Mouse (Mus musculus): ENCODE results near the gene Pgm1. TPM values are rescaled to one million over a fixed set of nuclear protein-coding genes. Genes with fewer than 3 reads are reported as not detected.

The Pgm1 gene
- polyA plus RNA-seq, 1 experiment from 2014 or later, result 63.5 TPM

DNA sequence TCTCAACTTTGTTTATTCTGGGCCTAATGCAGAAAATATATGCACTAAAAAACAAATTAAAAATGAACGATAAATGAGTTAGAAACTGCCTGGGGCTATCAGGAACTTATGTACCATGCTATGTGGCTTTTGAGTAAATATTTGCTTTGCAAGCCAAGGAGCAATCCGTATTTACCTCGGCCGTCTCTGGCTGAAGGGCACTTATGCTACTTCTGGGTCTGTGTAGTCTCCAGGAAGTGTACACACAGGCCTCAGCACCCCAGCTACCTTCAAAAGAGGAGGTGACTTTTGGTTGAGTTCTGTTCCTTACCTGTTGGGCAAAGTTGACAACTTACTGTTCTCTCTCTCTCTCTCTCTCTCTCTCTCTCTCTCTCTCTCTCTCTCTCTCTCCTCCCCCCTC is 104.7 kb downstream of the Pgm1 start:
- Histone ChIP-seq H3K36me3 (ENCODE audit: insufficient read depth, low read length) (no peaks in the 10 kb centered on the region), H3K27ac (no peak overlapping the region), H3K9ac (ENCODE audit: low read depth, low read length) (no peak overlapping the region), H3K4me3 (replicated peaks; ENCODE audit: low read depth, low read length) (no peak overlapping the region), H3K4me1 (replicated peaks; ENCODE audit: insufficient read depth, low read length) (no peaks in the 10 kb centered on the region), H3K27me3 (ENCODE audit: insufficient read depth, low read length) (no peaks in the 10 kb centered on the region), H3K9me3 (replicated peaks; ENCODE audit: low read length) (no peaks in the 10 kb centered on the region), H3K4me2 (ENCODE audit: low read length) (no peak overlapping the region)
- ATAC-seq (replicated peaks; ENCODE audit: low FRiP score, low read depth) (no peak), DNase-seq (ENCODE audit: low spot score) (no peak)
- no peak for TF ChIP-seq CTCF (IDR thresholded peaks at IDR 0.05; ENCODE audit: low read depth)
- 57% methylated on average over 4 of the region's 4 CpGs for WGBS

DNA sequence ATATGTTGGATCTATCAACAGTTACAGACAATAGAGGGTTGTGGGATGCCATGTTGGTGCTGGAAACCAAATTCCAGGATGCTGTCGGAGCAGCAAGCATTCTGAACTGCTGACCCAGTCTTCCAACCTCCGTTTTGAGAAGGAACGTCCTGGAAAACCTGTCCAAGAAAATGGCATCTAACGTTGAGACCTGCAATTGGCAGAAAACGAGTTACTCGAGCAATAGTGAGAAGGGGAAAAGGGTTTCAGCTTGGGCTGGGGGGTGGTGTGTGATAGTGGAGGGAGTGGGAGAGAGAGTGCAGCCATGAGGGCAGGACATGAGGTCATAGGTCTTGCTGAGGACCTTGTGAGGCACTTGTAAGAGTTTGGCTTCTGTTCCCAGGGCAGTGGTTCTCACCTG is 105.8 kb downstream of the Pgm1 start:
- H3K27ac ChIP-seq, result no peak overlapping the region
- ATAC-seq (replicated peaks; ENCODE audit: low FRiP score, low read depth) (no peak), DNase-seq (ENCODE audit: low spot score) (no peak)
- H3K4me3 ChIP-seq (replicated peaks; ENCODE audit: low read depth, low read length), result no peak overlapping the region
- no peaks in the 10 kb centered on the region for H3K9me3 ChIP-seq (replicated peaks; ENCODE audit: low read length)
- no peak overlapping the region for H3K9ac ChIP-seq (ENCODE audit: low read depth, low read length)
- H3K36me3 ChIP-seq (ENCODE audit: insufficient read depth, low read length), result no peaks in the 10 kb centered on the region
- no peak overlapping the region for H3K4me2 ChIP-seq (ENCODE audit: low read length)
- no peak for TF ChIP-seq CTCF (IDR thresholded peaks at IDR 0.05; ENCODE audit: low read depth)
- no peaks in the 10 kb centered on the region for H3K27me3 ChIP-seq (ENCODE audit: insufficient read depth, low read length)
- H3K4me1 ChIP-seq (replicated peaks; ENCODE audit: insufficient read depth, low read length), result no peaks in the 10 kb centered on the region
- WGBS, result 71% methylated on average over 6 of the region's 6 CpGs

DNA sequence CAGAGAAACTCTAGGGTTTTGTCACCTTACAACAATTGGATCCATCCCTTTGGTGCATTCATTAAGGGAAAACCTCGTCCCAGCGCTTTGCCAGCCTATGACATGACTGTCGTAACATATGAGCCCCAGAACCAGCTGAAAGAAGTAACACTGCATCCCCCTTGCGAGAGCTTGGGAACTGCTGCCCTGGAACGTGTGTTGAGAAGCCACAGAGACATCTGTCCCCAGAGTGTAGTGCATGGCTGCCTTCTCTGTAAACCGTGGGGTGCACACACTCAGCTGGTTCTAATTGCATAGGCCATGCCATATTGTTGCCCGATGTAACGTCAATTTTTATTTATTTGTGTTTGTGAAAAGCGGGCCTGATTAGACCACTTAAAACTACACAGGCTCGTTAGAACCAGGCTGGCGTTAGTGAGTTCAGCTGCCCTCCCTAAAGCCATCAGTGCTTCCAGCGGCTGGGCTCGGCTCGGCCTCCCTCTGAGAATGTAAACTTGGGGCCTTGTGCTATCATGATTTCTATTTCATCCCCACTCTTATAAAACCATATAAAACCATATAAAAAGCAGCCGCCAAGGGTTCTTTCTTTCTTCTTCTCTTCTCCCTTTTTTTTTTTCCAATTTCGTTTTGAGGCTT is 106.8 kb downstream of the Pgm1 start:
- ATAC-seq (replicated peaks; ENCODE audit: low FRiP score, low read depth) (no peak), DNase-seq (ENCODE audit: low spot score) (no peak)
- 49% methylated on average over 16 of the region's 16 CpGs for WGBS
- Histone ChIP-seq H3K9ac (ENCODE audit: low read depth, low read length) (no peak overlapping the region), H3K36me3 (ENCODE audit: insufficient read depth, low read length) (no peaks in the 10 kb centered on the region), H3K4me2 (ENCODE audit: low read length) (no peak overlapping the region), H3K4me3 (replicated peaks; ENCODE audit: low read depth, low read length) (no peak overlapping the region), H3K27ac (no peak overlapping the region), H3K9me3 (replicated peaks; ENCODE audit: low read length) (no peaks in the 10 kb centered on the region), H3K27me3 (ENCODE audit: insufficient read depth, low read length) (no peaks in the 10 kb centered on the region), H3K4me1 (replicated peaks; ENCODE audit: insufficient read depth, low read length) (no peaks in the 10 kb centered on the region)
- TF ChIP-seq CTCF (IDR thresholded peaks at IDR 0.05; ENCODE audit: low read depth), result no peak

Other genes with a start within 250 kb of the Pgm1 start
- 16.1 and 21.3 TPM in 2 replicates for gene Alg6, start 213.8 kb upstream of the Pgm1 start, polyA plus RNA-seq (2015; fragmentation: Nextera tagmentation; extraction: Ambion mirVana)
- 21.6 and 23.1 TPM in 2 replicates for gene Efcab7, start 100.2 kb upstream of the Pgm1 start, polyA plus RNA-seq (2015; fragmentation: Nextera tagmentation; extraction: Ambion mirVana)
- 36.8 and 38.3 TPM in 2 replicates for gene Itgb3bp, start 399 bp downstream of the Pgm1 start, polyA plus RNA-seq (2015; fragmentation: Nextera tagmentation; extraction: Ambion mirVana)
- 7.1 and 8.3 TPM in 2 replicates for gene Ror1, start 166.4 kb downstream of the Pgm1 start, polyA plus RNA-seq (2015; fragmentation: Nextera tagmentation; extraction: Ambion mirVana)

Data from kidney, postnatal 0 days (tissue).